In the genomic region with DNA sequence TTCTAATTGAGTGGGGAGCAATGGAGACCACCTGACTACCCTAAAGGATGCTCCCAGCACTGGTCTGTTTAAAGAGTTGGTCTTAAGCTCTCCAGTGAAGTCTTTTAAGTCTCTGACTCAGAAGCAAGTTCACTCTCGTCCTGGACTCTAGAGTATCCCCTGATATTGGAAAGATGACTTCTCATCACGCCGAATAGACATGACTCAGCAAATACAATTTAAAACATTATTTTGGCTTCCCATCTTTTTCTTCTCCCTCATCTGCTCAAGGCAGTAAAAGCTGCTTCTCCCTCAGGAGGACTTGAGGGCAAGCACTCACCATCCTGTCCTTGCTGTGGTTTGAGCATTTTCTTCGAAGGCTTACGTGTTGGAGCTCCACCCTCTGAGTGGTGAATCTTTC, we compare ENCODE assay signal across 20 mouse cellular contexts.
DNase-seq lines count a peak whose midpoint lies in the region; ATAC-seq and TF ChIP-seq lines count a peak whose summit lies in the region.
"Had no signal": no experiment of that assay in that cellular context is flagged by ENCODE, and none has a peak within 500 bp of the region (broad histone marks: within the 10 kb centered on the region; RNA-seq: fewer than 3 reads in every experiment).

No protein-coding gene starts in this region.

- ATAC-seq in megakaryocyte, adult 5-6 weeks (ENCODE audit: poor library complexity, severe bottlenecking), result no peak
- 0 out of 2 replicates have a peak, but pooled peaks have one; percentile 7 for ATAC-seq in common myeloid progenitor, adult 5-6 weeks (replicated peaks; ENCODE audit: low read depth, poor library complexity, severe bottlenecking)
- ATAC-seq: activated CD4-positive, CD25-positive, alpha-beta regulatory T cell, adult 4 months; forebrain, embryonic 13.5 days; forebrain, embryonic 15.5 days; forebrain, postnatal 0 days; Patski had no signal

- peak overlapping the region; percentile 40 for H3K4me3 ChIP-seq in megakaryocyte, embryonic 14.5 days (replicated peaks)
- no peak overlapping the region for H3K4me3 ChIP-seq in ES-E14 (ENCODE audit: insufficient read depth in 1 of 2, low read depth in 1 of 2, low read length in 2 of 2, poor library complexity in 1 of 2, severe bottlenecking in 1 of 2)
- H3K4me3 ChIP-seq: embryonic facial prominence, embryonic 10.5 days; embryonic facial prominence, embryonic 12.5 days; forebrain, embryonic 13.5 days; forebrain, embryonic 15.5 days had no signal

- peaks cover 13% of the 10 kb centered on the region for H3K36me3 ChIP-seq in megakaryocyte, embryonic 14.5 days (replicated peaks; ENCODE audit: low read length)
- H3K36me3 ChIP-seq in ES-E14 (ENCODE audit: control insufficient read depth, insufficient read depth, low read length, poor library complexity, severe bottlenecking), result no peaks in the 10 kb centered on the region
- H3K36me3 ChIP-seq: embryonic facial prominence, embryonic 10.5 days; embryonic facial prominence, embryonic 12.5 days; forebrain, embryonic 15.5 days had no signal

- peaks cover 97% of the 10 kb centered on the region for H3K4me1 ChIP-seq in megakaryocyte, embryonic 14.5 days
- 0 out of 4 replicates have a peak, but pooled peaks cover 2 to 3% of the 10 kb centered on the region in 2 experiments for H3K4me1 ChIP-seq in ES-E14 (ENCODE audit: control insufficient read depth in 2 of 2, insufficient read depth in 2 of 2, low read length in 2 of 2, poor library complexity in 1 of 2)
- H3K4me1 ChIP-seq: forebrain, embryonic 15.5 days had no signal

- H3K27me3 ChIP-seq in megakaryocyte, embryonic 14.5 days (replicated peaks), result no peaks in the 10 kb centered on the region
- H3K27me3 ChIP-seq: forebrain, embryonic 15.5 days; Patski had no signal

- in situ Hi-C loops in ES-E14 (cut with MboI; ENCODE audit: low sequenced_read_pairs in 2 of 2, unreplicated experiment in 2 of 2), result no loop called here

- DNase-seq in ES-E14 (ENCODE audit: low read depth, low spot score), result no peak
- DNase-seq in left cerebral cortex, adult 8-10 months (ENCODE audit: low spot score in 2 of 2), result no peak
- DNase-seq in layer of hippocampus, postnatal 36 days, result no peak
- DNase-seq: adrenal gland, adult 8-10 months; adrenal gland, postnatal 14 days; adrenal gland, postnatal 36 days; cerebellum, adult 18-20 months; cerebellum, adult 8-10 months; cerebellum, adult 9-11 months; cerebellum, postnatal 36 days; forebrain, postnatal 0 days had no signal

- no peak overlapping the region for H3K27ac ChIP-seq in ES-E14 (ENCODE audit: insufficient read depth, low read depth, low read length, poor library complexity, severe bottlenecking)
- H3K27ac ChIP-seq: embryonic facial prominence, embryonic 10.5 days; embryonic facial prominence, embryonic 12.5 days; forebrain, embryonic 13.5 days; forebrain, embryonic 15.5 days had no signal

- H3K9ac ChIP-seq in ES-E14 (ENCODE audit: insufficient read depth, low read depth, low read length, poor library complexity, severe bottlenecking), result no peak overlapping the region
- H3K9ac ChIP-seq: embryonic facial prominence, embryonic 12.5 days; forebrain, embryonic 13.5 days; forebrain, embryonic 15.5 days; forebrain, postnatal 0 days had no signal

- no peaks in the 10 kb centered on the region for H3K9me3 ChIP-seq in megakaryocyte, embryonic 14.5 days
- no peaks in the 10 kb centered on the region for H3K9me3 ChIP-seq in ES-E14 (ENCODE audit: control insufficient read depth, insufficient read depth, low read depth, low read length)
- H3K9me3 ChIP-seq: embryonic facial prominence, embryonic 10.5 days; embryonic facial prominence, embryonic 12.5 days; forebrain, embryonic 13.5 days; forebrain, embryonic 15.5 days had no signal

TF ChIP-seq in ES-E14, 5 proteins besides CTCF, POLR2A, EP300 and RAD21:
- TF ChIP-seq MAFK (IDR thresholded peaks at IDR 0.05; ENCODE audit: insufficient read depth, low read depth, low read length) (peak; percentile 59), CHD2 (IDR thresholded peaks at IDR 0.05; ENCODE audit: low read depth, low read length) (no peak)
TF ChIP-seq in ES-E14: peak in this region for 1.
